Mouse (Mus musculus) kidney, embryonic 14.5 days (tissue): ENCODE measurements at regions not wholly inside any gene's neighbourhood (a gene's known extent, or its start where the extent isn't known, plus 50 kb on each side); places are given as distances from the start of the nearest gene placed in this dataset.

ENCODE experiments used
- ATAC-seq: fragments of 200-750 bp; cut with Nextera tagmentation; 2 replicates; pipeline ENCODE4 v1.8.0; 2017; ENCODE audit warnings: moderate number of reproducible peaks, mild to moderate bottlenecking, moderate TSS enrichment, moderate library complexity; ENCODE audit not compliant: low FRiP score, low TSS enrichment
- H3K27ac ChIP-seq: fragments of 300-500 bp; sonication (generic); 2 replicates; pipeline ENCODE4 v1.5.1; 2014; ENCODE audit warnings: low read depth, mild to moderate bottlenecking, low read length, moderate library complexity, mixed read lengths
- H3K27me3 ChIP-seq: fragments of 300-500 bp; sonication (generic); 2 replicates; pipeline ENCODE4 v1.6.1; 2014; ENCODE audit warnings: mild to moderate bottlenecking, low read length; ENCODE audit not compliant: control insufficient read depth, insufficient read depth
- H3K36me3 ChIP-seq: fragments of 300-500 bp; sonication (generic); 2 replicates; pipeline ENCODE4 v1.6.1; 2014; ENCODE audit warnings: low read length, mixed read lengths; ENCODE audit not compliant: control insufficient read depth, insufficient read depth
- H3K4me1 ChIP-seq: fragments of 300-500 bp; sonication (generic); 2 replicates; pipeline ENCODE4 v1.6.1; 2014; ENCODE audit warnings: low read length, mixed read lengths; ENCODE audit not compliant: control insufficient read depth, insufficient read depth
- H3K4me2 ChIP-seq: fragments of 300-500 bp; sonication (generic); replicated peaks from 2 replicates; pipeline ENCODE4 v1.6.1; 2014; ENCODE audit warnings: low read depth, mild to moderate bottlenecking, low read length
- H3K4me3 ChIP-seq: fragments of 300-500 bp; sonication (generic); 2 replicates; pipeline ENCODE4 v1.5.1; 2014; ENCODE audit warnings: mild to moderate bottlenecking, low read length
- H3K9ac ChIP-seq: fragments of 300-500 bp; sonication (generic); 2 replicates; pipeline ENCODE4 v1.6.1; 2014; ENCODE audit warnings: low read depth, mild to moderate bottlenecking, low read length, moderate library complexity
- H3K9me3 ChIP-seq: fragments of 300-500 bp; sonication (generic); 2 replicates; pipeline ENCODE4 v1.6.1; 2016; ENCODE audit warnings: low read length; ENCODE audit not compliant: control insufficient read depth
- WGBS: fragments of 180-500 bp; shearing (Covaris S2); extraction: QIAGEN DNeasy Blood & Tissue Kit; methylation state at CpG from one replicate; pipeline ENCODE4 v1.1.7; 2014; 5-methylcytosine and 5-hydroxymethylcytosine counted together

- no peak overlapping the region for H3K27ac ChIP-seq
- H3K4me2 ChIP-seq: no peak overlapping the region
- H3K4me1 ChIP-seq: no peaks in the 10 kb centered on the region
- H3K36me3 ChIP-seq: no peaks in the 10 kb centered on the region
- WGBS: 82% methylated on average over 7 of the region's 7 CpGs
- H3K4me3 ChIP-seq: no peak overlapping the region
- no peak for ATAC-seq
- H3K27me3 ChIP-seq: no peaks in the 10 kb centered on the region
- H3K9ac ChIP-seq: no peak overlapping the region
- H3K9me3 ChIP-seq: peaks cover 2% of the 10 kb centered on the region; the same call in 1 of the 2 replicates
Observed at GRCm38 (mm10) chr1:151119566-151119965, 62.8 kb upstream of the Gm47985 start.

- H3K9ac ChIP-seq: no peak overlapping the region
- H3K4me2 ChIP-seq: no peak overlapping the region
- no peak overlapping the region for H3K4me3 ChIP-seq
- no peak overlapping the region for H3K27ac ChIP-seq
- no peaks in the 10 kb centered on the region for H3K27me3 ChIP-seq
- no peak for ATAC-seq
- no peaks in the 10 kb centered on the region for H3K4me1 ChIP-seq
- H3K9me3 ChIP-seq: peaks cover 2% of the 10 kb centered on the region; the same call in 1 of the 2 replicates
- WGBS: 91% methylated on average over 2 of the region's 2 CpGs
- no peaks in the 10 kb centered on the region for H3K36me3 ChIP-seq
Observed at GRCm38 (mm10) chr1:151121686-151122085, 60.7 kb upstream of the Gm47985 start.

GRCm38 (mm10) chr1:151123964-151124363 is 58.4 kb upstream of the Gm47985 start:
- WGBS: 94% methylated on average over 7 of the region's 7 CpGs

GRCm38 (mm10) chr1:151125028-151125659 is 57.2 kb upstream of the Gm47985 start:
- Histone ChIP-seq H3K9ac (no peak overlapping the region), H3K27me3 (no peaks in the 10 kb centered on the region), H3K4me3 (no peak overlapping the region), H3K9me3 (peaks cover 2% of the 10 kb centered on the region; the same call in 1 of the 2 replicates), H3K4me2 (no peak overlapping the region), H3K4me1 (no peaks in the 10 kb centered on the region), H3K27ac (no peak overlapping the region), H3K36me3 (no peaks in the 10 kb centered on the region)
- ATAC-seq: no peak
- WGBS: 92% methylated on average over 9 of the region's 9 CpGs

More at GRCm38 (mm10) chr1:151123964-151124363, 58.4 kb upstream of the Gm47985 start:
- Histone ChIP-seq H3K36me3 (no peaks in the 10 kb centered on the region), H3K4me1 (no peaks in the 10 kb centered on the region), H3K9ac (no peak overlapping the region), H3K4me3 (no peak overlapping the region), H3K9me3 (peaks cover 2% of the 10 kb centered on the region; the same call in 1 of the 2 replicates), H3K27ac (no peak overlapping the region), H3K4me2 (no peak overlapping the region), H3K27me3 (no peaks in the 10 kb centered on the region)
- no peak for ATAC-seq

- Histone ChIP-seq H3K4me1 (no peaks in the 10 kb centered on the region), H3K9ac (no peak overlapping the region), H3K27ac (no peak overlapping the region), H3K27me3 (no peaks in the 10 kb centered on the region), H3K36me3 (no peaks in the 10 kb centered on the region), H3K4me3 (no peak overlapping the region), H3K9me3 (peaks cover 2% of the 10 kb centered on the region; the same call in 1 of the 2 replicates), H3K4me2 (no peak overlapping the region)
- WGBS: 74% methylated on average over 3 of the region's 3 CpGs
- ATAC-seq: no peak
Observed at GRCm38 (mm10) chr1:151125764-151126485, 56.4 kb upstream of the Gm47985 start.

GRCm38 (mm10) chr1:151126756-151127155 is 55.6 kb upstream of the Gm47985 start:
- no peak for ATAC-seq
- H3K4me1 ChIP-seq: no peaks in the 10 kb centered on the region
- 74% methylated on average over 1 of the region's 1 CpGs for WGBS
- no peak overlapping the region for H3K4me3 ChIP-seq
- no peaks in the 10 kb centered on the region for H3K27me3 ChIP-seq
- H3K9me3 ChIP-seq: peaks cover 2% of the 10 kb centered on the region; the same call in 1 of the 2 replicates
- no peak overlapping the region for H3K9ac ChIP-seq
- no peaks in the 10 kb centered on the region for H3K36me3 ChIP-seq
- no peak overlapping the region for H3K4me2 ChIP-seq
- no peak overlapping the region for H3K27ac ChIP-seq

GRCm38 (mm10) chr1:151128005-151128404 is 54.3 kb upstream of the Gm47985 start:
- no peaks in the 10 kb centered on the region for H3K4me1 ChIP-seq
- 32% methylated on average over 5 of the region's 5 CpGs for WGBS
- H3K36me3 ChIP-seq: no peaks in the 10 kb centered on the region
- ATAC-seq: no peak
- H3K4me3 ChIP-seq: no peak overlapping the region
- peaks cover 2% of the 10 kb centered on the region; the same call in 1 of the 2 replicates for H3K9me3 ChIP-seq
- no peak overlapping the region for H3K27ac ChIP-seq
- H3K27me3 ChIP-seq: no peaks in the 10 kb centered on the region
- no peak overlapping the region for H3K9ac ChIP-seq
- H3K4me2 ChIP-seq: no peak overlapping the region

- Histone ChIP-seq H3K4me3 (no peak overlapping the region), H3K27ac (no peak overlapping the region), H3K36me3 (no peaks in the 10 kb centered on the region), H3K9ac (no peak overlapping the region), H3K27me3 (no peaks in the 10 kb centered on the region), H3K9me3 (peaks cover 2% of the 10 kb centered on the region; the same call in 1 of the 2 replicates), H3K4me2 (no peak overlapping the region), H3K4me1 (no peaks in the 10 kb centered on the region)
- no peak for ATAC-seq
Observed at GRCm38 (mm10) chr1:151128955-151129354, 53.4 kb upstream of the Gm47985 start.

- no peaks in the 10 kb centered on the region for H3K27me3 ChIP-seq
- H3K36me3 ChIP-seq: no peaks in the 10 kb centered on the region
- no peak overlapping the region for H3K27ac ChIP-seq
- no peak overlapping the region for H3K4me2 ChIP-seq
- 73% methylated on average over 6 of the region's 6 CpGs for WGBS
- no peak overlapping the region for H3K4me3 ChIP-seq
- H3K9me3 ChIP-seq: no peaks in the 10 kb centered on the region
- H3K4me1 ChIP-seq: no peaks in the 10 kb centered on the region
- no peak for ATAC-seq
- no peak overlapping the region for H3K9ac ChIP-seq
Observed at GRCm38 (mm10) chr1:151130036-151130435, 52.3 kb upstream of the Gm47985 start.
